Mouse (Mus musculus): ENCODE data around the gene Ndufc1. TPM values are rescaled to one million over a fixed set of nuclear protein-coding genes. Genes with fewer than 3 reads are reported as not detected.
A peak's percentile ranks its signal among the peaks of the same experiment; 100 is the strongest.

Ndufc1 gene
- polyA plus RNA-seq (2012), result 29.5 and 75.7 TPM in 2 replicates

DNA sequence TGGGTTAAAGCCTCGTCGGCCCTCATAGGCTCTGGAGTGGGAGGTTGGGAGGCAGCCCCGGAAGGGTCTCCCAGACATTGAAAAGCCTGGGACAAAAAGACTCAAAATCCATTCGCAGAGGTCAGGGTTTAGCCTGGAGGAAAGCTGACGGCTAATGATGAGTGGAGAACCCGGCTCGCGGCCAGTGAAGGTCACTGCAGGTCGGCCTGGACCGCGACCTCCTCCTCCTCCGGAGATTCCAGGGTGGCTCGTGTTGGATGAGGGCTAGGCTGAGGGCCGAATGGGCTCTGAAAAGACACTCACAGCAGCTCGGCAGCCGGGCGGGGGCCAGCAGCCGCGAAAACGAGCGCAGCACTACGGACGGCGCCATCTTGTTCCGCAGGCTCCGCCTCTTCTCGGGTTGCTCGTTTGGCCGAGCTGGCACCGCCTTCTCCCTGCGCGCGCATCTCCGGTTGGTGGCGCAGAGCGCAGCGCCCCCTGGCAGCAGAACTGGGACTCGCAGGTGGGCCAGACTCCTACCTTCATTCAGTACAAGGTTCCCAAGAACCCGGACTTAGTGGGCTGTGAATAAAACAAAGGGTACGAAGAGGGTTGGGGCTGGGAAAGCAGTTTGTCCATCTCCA lies at the start of gene Ndufc1:
Gene Ndufc1, minus strand, starts transcription at position 428 of the 623 bp plus-strand sequence.
- TF ChIP-seq GATA1 (IDR thresholded peaks at IDR 0.05; ENCODE audit: low read length), result no peak

DNA sequence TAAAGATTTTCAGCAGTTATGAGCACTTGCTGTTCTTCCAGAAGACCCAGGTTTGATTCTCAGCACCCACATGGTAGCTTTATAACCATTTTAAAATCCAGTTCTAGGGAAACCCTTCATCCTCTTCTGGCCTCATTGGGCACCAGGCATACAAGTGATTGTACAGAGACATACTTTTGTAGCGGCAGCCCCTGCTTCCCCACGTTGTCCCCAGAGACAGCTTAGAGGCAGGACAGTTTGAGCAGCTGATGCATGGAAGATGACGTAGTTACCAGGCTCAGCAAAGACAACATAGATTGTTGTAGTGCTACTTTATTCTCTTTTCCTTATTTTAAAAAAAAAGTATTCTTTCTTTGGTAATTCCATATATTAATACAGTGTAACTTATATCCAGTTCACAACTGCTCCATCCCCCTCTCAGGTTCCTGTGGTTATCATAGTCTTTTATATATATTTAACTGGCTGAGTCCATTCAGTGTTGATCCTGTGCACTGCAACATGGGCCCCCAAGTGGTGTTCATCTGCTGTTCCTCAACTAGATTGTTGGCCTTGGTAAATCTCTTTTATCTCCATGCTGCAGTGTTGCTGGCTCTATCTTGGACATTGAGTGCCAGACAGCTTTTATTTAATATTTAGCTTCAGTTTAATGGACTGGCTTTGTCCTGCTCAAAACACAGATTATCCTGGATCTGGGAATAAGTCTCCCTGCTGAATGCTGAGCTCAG lies 26.2 kb upstream of the Ndufc1 start:
- no peak for TF ChIP-seq GATA1 (IDR thresholded peaks at IDR 0.05; ENCODE audit: low read length)

- TF ChIP-seq GATA1 (IDR thresholded peaks at IDR 0.05; ENCODE audit: low read length), result no peak
Measured at GRCm38 (mm10) chr3:51425394-51425793, 16.6 kb upstream of the Ndufc1 start.

DNA sequence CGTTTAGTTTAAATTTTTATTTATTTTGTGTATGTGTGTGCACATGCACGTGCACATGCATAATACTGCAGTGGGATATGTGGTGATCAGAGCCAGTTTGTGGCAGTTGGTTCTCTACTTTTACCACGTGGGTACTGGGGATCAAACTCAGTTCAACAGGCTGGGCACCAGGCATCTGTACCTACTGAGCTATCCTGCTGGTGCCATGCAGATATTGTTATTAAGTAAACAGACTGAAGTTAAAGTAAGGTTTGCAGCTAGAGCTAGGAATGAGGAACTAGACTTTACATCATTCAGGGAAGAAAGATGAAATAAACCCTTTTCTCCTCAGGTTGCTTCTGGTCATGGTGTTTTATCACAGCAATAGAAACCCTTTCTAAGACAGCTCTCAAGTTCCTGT lies 13.1 kb upstream of the Ndufc1 start:
- no peak for TF ChIP-seq GATA1 (IDR thresholded peaks at IDR 0.05; ENCODE audit: low read length)

DNA sequence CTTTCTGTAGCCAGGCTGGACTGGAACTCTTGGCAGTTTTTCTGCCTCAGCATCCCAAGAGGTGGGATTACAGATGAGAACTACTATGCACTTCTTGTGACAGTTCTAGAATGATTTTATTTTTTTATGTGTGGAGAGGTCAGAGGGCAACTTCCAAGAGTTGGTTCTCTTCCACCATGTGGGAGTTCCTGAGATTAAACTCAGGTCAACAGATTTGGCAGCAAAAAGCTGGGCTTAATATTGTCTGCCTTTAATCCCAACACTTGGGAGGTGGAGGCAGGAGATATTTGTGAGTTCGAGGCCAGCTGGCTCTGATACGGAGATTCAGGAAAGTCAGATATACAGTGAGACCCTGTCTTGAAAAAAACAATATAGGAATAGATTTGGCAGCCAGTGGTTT lies 9.2 kb upstream of the Ndufc1 start:
- TF ChIP-seq GATA1 (IDR thresholded peaks at IDR 0.05; ENCODE audit: low read length), result no peak

- TF ChIP-seq GATA1 (IDR thresholded peaks at IDR 0.05; ENCODE audit: low read length), result no peak
Measured at GRCm38 (mm10) chr3:51417485-51417884, 8.7 kb upstream of the Ndufc1 start.

- TF ChIP-seq GATA1 (IDR thresholded peaks at IDR 0.05; ENCODE audit: low read length), result peak; percentile 41
Measured at GRCm38 (mm10) chr3:51417135-51417458, 8.3 kb upstream of the Ndufc1 start.

DNA sequence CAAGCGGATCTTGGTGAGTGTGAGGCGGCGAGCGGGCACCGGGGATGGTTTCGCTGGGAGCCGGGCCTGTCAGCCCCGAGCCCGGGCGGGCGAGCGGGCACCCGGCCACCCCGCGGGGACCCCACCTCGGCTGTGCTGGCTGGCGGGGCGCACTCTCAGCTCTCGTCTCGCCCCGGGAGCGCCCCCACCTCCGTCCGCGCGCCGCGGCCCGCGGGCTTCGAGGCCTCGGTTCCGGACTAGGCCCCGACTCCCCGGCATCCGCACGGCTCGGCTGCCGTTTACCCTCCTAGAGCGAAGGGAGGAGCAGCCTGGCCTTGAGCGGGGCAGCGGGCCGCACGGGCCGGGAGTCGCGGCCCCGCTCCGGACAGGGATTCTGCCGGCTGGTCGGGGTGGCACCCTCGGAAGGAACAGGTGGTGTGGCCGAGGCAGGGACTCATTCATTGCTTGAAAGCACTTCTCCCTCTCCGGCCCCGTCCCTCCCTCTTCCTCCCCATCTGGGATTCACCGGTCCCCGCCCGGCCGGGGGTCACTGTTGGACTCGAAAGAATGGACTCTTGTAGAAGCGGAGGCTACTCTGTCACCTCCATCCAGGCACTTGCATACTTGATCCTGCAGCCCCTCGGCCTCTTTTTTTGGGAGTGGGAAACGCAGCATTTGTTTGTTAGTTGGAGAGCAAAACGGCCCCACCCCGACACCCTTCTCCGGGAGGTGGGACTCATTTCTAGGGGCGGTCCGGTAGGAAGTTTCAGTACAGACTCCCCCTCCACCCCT lies 7.8 kb upstream of the Ndufc1 start:
- no peak for TF ChIP-seq GATA1 (IDR thresholded peaks at IDR 0.05; ENCODE audit: low read length)

DNA sequence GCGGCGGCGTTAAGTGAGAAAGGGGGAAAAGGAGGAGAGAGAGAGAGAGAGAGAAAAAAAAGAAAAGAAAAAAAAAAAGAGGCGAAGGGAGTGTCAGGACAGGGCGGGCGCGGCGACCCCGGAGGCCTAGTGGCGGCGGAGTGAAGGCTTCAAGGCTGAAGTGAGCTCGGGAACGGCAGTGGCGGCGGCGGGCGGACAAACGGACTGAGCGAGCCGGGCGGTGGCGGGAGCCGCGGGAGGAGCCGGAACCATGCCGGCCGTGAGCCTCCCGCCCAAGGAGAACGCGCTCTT lies 7.2 kb upstream of the Ndufc1 start:
- TF ChIP-seq GATA1 (IDR thresholded peaks at IDR 0.05; ENCODE audit: low read length), result no peak

DNA sequence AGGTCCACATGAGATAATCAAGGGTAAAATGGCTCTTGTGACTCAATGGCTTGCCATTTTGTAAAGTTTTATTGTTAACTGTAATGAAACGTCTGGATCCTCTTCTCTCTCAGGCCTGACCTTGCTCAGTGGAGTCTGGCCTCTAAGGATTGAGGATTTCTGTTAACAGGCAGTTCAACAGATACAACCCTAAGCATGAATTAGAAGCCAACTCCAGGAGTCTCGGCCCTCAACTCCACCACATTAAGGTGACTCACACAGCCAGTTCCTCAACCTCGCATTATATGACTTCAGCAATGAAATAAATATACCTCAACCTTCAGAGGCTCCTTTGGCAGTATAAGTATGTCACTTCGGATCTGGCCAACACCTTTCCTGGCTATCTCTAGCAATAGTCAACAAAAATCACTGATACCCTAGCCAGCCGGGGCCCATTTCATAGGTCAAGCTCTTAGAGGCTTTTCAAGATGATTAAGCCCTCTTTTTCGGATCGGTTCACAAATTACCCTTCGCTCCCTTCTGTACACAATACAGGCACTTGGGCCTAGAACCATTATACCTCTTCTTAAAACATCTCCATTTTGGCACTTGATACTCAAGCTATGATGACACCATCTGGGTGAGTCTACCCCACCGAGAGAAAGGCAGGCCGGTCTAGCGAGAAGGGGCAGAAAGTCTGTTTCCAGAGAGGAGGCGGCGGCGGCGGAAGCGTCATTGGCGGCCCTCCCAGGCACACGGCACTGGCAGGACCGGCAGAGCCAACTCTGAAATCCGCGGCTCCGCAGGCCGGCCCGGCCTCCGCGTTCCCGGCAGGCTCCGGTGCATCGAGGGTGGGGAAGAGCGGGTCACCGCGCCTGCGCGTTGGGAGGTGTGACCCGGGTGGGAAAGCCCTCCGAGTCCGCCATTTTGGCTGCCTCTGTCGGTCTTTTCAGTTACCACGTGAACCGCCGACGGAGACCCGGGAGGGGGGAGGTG lies 6.6 kb upstream of the Ndufc1 start, which contains the start of gene Naa15:
Gene Naa15, plus strand, starts transcription at position 51 of the 975 bp plus-strand sequence.
- no peak for TF ChIP-seq GATA1 (IDR thresholded peaks at IDR 0.05; ENCODE audit: low read length)

- TF ChIP-seq GATA1 (IDR thresholded peaks at IDR 0.05; ENCODE audit: low read length), result no peak
Measured at GRCm38 (mm10) chr3:51413276-51413675, 4.5 kb upstream of the Ndufc1 start.

DNA sequence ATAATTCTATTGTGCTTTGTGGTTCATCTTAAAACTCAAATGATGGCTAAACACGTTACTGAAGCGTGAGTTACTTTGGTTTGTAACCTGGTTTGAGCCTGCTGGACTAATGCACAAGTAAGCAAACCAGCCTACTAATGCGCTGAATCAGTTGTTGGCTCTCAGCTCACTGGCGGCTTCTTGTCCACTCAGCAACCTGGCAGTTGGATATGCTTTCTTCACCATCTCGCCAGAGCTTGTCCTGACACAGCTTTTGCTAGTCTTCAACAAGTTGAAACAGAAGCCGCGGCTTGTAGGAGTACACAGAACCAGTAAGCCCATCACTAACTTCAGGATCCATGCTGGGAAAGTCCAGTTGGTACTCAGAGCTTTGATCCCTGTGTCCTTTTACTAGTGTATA lies 3.7 kb upstream of the Ndufc1 start:
- TF ChIP-seq GATA1 (IDR thresholded peaks at IDR 0.05; ENCODE audit: low read length), result no peak

GRCm38 (mm10) chr3:51407870-51408560 lies 773 bp downstream of the Ndufc1 start:
- TF ChIP-seq GATA1 (IDR thresholded peaks at IDR 0.05; ENCODE audit: low read length), result no peak

DNA sequence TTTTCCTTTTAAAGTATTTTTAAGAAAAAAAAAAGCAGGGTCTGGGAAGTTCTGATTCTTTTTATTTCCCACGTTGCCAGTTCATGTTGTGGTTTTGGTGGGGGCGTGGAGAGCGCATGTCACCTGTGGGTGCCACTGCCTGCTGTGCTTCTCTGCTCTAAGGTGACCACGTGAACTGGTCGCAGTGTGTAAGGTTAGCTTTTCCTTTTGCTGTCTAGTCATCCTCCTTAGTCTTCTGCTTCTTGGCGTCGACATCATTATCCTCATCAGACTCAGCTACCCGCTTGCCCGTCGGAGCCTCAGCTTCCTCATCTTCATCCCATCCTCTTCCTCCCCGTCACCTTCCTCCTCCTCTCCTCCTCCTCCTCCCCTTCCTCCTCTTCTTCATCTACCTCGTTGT lies 6.2 kb downstream of the Ndufc1 start:
- TF ChIP-seq GATA1 (IDR thresholded peaks at IDR 0.05; ENCODE audit: low read length), result no peak

DNA sequence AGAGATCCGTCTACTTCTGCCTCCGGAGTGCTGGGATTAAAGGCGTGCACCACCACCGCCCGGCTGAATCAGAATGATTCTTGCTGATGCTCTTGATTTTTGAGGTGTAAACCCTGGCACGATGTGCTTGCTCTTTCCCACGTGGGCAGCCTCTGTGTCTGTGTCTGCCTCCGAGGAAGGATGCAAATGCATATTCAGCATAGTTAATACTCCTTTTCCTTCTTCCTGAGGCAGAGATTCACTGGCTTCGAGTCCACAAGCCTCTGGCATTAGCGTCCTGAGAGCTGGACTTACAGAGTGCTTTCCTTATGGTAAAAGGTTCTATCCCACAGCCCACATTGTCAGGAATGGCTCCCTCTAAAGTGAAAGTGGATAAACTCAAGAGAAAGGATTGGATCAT lies 8.1 kb downstream of the Ndufc1 start:
- no peak for TF ChIP-seq GATA1 (IDR thresholded peaks at IDR 0.05; ENCODE audit: low read length)
